Mouse (Mus musculus): Measurements from ENCODE around the gene Gp2. TPM values are rescaled to one million over a fixed set of nuclear protein-coding genes. Genes with fewer than 3 reads are reported as not detected.

Gp2 gene
- not detected in 2 replicates for polyA plus RNA-seq (2015; fragmentation: Nextera tagmentation; extraction: Ambion mirVana)

GRCm38 (mm10) chr7:119459185-119459584 is at the start of gene Gp2:
TSS of gene Gp2 (minus strand) at chr7:119459285.

DNA sequence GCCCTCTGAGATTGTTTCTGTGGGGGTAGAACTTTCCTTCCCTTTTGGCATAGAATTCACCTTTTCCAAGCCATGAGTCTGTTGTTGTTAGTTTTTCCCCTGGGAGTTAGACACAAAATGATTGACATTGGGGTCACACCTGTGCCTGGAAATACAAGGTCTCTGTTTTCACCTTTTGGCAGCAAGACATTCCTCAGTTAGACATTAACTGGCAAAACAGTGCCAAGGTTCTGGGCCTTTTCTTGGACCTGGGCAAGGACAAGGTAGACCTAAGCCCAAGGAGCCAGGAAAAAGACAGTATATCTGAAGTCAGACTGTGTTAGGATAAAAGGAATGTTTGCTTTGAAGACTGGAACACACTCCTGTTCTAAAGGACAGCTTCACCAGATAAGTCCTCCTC is 20.2 kb upstream of the Gp2 start, which contains the start of gene Umod:
Gene Umod, minus strand, starts transcription at position 27 of the 400 bp plus-strand sequence.

Other genes starting within 250 kb of the Gp2 start
- gene Umod, start 20.0 kb upstream of the Gp2 start, polyA plus RNA-seq (2015; fragmentation: Nextera tagmentation; extraction: Ambion mirVana): not detected in 2 replicates
- gene Acsm5, start 60.2 kb upstream of the Gp2 start, polyA plus RNA-seq (2015; fragmentation: Nextera tagmentation; extraction: Ambion mirVana): not detected in 2 replicates
- gene Pdilt, start 64.2 kb upstream of the Gp2 start, polyA plus RNA-seq (2015; fragmentation: Nextera tagmentation; extraction: Ambion mirVana): not detected in 2 replicates
- gene Acsm2, start 95.1 kb upstream of the Gp2 start, polyA plus RNA-seq (2015; fragmentation: Nextera tagmentation; extraction: Ambion mirVana): not detected in 2 replicates
- gene Acsm1, start 147.7 kb upstream of the Gp2 start, polyA plus RNA-seq (2015; fragmentation: Nextera tagmentation; extraction: Ambion mirVana): 0.07 TPM in 1 of 2 replicates, not detected in the other
- not detected in 2 replicates for gene Acsm4, start 230.7 kb upstream of the Gp2 start, polyA plus RNA-seq (2015; fragmentation: Nextera tagmentation; extraction: Ambion mirVana)